Mouse (Mus musculus): ENCODE results near the gene Tbx1. TPM values are rescaled to one million over a fixed set of nuclear protein-coding genes. Genes with fewer than 3 reads are reported as not detected.
A peak's percentile ranks its signal among the peaks of the same experiment; 100 is the strongest.

The Tbx1 gene
- polyA plus RNA-seq, 1 experiment from 2014 or later, result 0.90 TPM

GRCm38 (mm10) chr16:18618297-18618696 lies 27.8 kb upstream of the Tbx1 start:
- H3K4me2 ChIP-seq (ENCODE audit: low read length), result no peak overlapping the region
- no peak overlapping the region for H3K4me3 ChIP-seq (ENCODE audit: low read length)
- H3K9ac ChIP-seq (ENCODE audit: low read depth, low read length), result no peak overlapping the region
- H3K27me3 ChIP-seq (replicated peaks; ENCODE audit: control insufficient read depth, insufficient read depth, low read length), result peaks cover 42% of the 10 kb centered on the region
- WGBS, result 45% methylated on average over 2 of the region's 2 CpGs
- peaks cover 19% of the 10 kb centered on the region for H3K36me3 ChIP-seq (ENCODE audit: control insufficient read depth, insufficient read depth, low read length)
- peaks cover 20% of the 10 kb centered on the region for H3K4me1 ChIP-seq (ENCODE audit: control insufficient read depth, insufficient read depth, low read depth, low read length)
- no peak overlapping the region for H3K27ac ChIP-seq (ENCODE audit: low read depth, low read length)
- no peak; the same call in 1 of the 2 replicates for ATAC-seq
- no peaks in the 10 kb centered on the region for H3K9me3 ChIP-seq (ENCODE audit: control insufficient read depth, low read length)

GRCm38 (mm10) chr16:18617370-18618065 lies 27.0 kb upstream of the Tbx1 start:
- H3K9ac ChIP-seq (ENCODE audit: low read depth, low read length), result peak overlapping the region; percentile 60
- peaks cover 20% of the 10 kb centered on the region for H3K4me1 ChIP-seq (ENCODE audit: control insufficient read depth, insufficient read depth, low read depth, low read length)
- H3K9me3 ChIP-seq (ENCODE audit: control insufficient read depth, low read length), result no peaks in the 10 kb centered on the region
- WGBS, result 2% methylated on average over 27 of the region's 27 CpGs
- peak overlapping the region; percentile 36 for H3K4me3 ChIP-seq (ENCODE audit: low read length)
- no peak overlapping the region for H3K27ac ChIP-seq (ENCODE audit: low read depth, low read length)
- peak overlapping the region; percentile 68 for H3K4me2 ChIP-seq (ENCODE audit: low read length)
- peaks cover 11% of the 10 kb centered on the region for H3K36me3 ChIP-seq (ENCODE audit: control insufficient read depth, insufficient read depth, low read length)
- ATAC-seq, result peak; percentile 61
- H3K27me3 ChIP-seq (replicated peaks; ENCODE audit: control insufficient read depth, insufficient read depth, low read length), result peaks cover 34% of the 10 kb centered on the region

GRCm38 (mm10) chr16:18613301-18613700 lies 22.8 kb upstream of the Tbx1 start:
- no peak overlapping the region for H3K27ac ChIP-seq (ENCODE audit: low read depth, low read length)
- peaks cover under 1% of the 10 kb centered on the region for H3K27me3 ChIP-seq (replicated peaks; ENCODE audit: control insufficient read depth, insufficient read depth, low read length)
- 84% methylated on average over 3 of the region's 3 CpGs for WGBS
- no peaks in the 10 kb centered on the region for H3K36me3 ChIP-seq (ENCODE audit: control insufficient read depth, insufficient read depth, low read length)
- no peaks in the 10 kb centered on the region for H3K9me3 ChIP-seq (ENCODE audit: control insufficient read depth, low read length)
- H3K9ac ChIP-seq (ENCODE audit: low read depth, low read length), result no peak overlapping the region
- peaks cover 8% of the 10 kb centered on the region; the same call in 1 of the 2 replicates for H3K4me1 ChIP-seq (ENCODE audit: control insufficient read depth, insufficient read depth, low read depth, low read length)
- H3K4me2 ChIP-seq (ENCODE audit: low read length), result no peak overlapping the region
- H3K4me3 ChIP-seq (ENCODE audit: low read length), result no peak overlapping the region
- ATAC-seq, result no peak

- peak; percentile 37; the same call in 1 of the 2 replicates for ATAC-seq
- WGBS, result 54% methylated on average over 13 of the region's 13 CpGs
- Histone ChIP-seq H3K4me1 (ENCODE audit: control insufficient read depth, insufficient read depth, low read depth, low read length) (no peaks in the 10 kb centered on the region), H3K27me3 (replicated peaks; ENCODE audit: control insufficient read depth, insufficient read depth, low read length) (no peaks in the 10 kb centered on the region; the same call in 1 of the 2 replicates), H3K9me3 (ENCODE audit: control insufficient read depth, low read length) (no peaks in the 10 kb centered on the region), H3K4me2 (ENCODE audit: low read length) (no peak overlapping the region), H3K9ac (ENCODE audit: low read depth, low read length) (no peak overlapping the region), H3K36me3 (ENCODE audit: control insufficient read depth, insufficient read depth, low read length) (no peaks in the 10 kb centered on the region), H3K27ac (ENCODE audit: low read depth, low read length) (no peak overlapping the region), H3K4me3 (ENCODE audit: low read length) (no peak overlapping the region)
Measured at GRCm38 (mm10) chr16:18611752-18612151, 21.3 kb upstream of the Tbx1 start.

GRCm38 (mm10) chr16:18609099-18609498 lies 18.6 kb upstream of the Tbx1 start:
- no peaks in the 10 kb centered on the region for H3K27me3 ChIP-seq (replicated peaks; ENCODE audit: control insufficient read depth, insufficient read depth, low read length)
- H3K4me3 ChIP-seq (ENCODE audit: low read length), result no peak overlapping the region
- H3K9ac ChIP-seq (ENCODE audit: low read depth, low read length), result no peak overlapping the region
- H3K9me3 ChIP-seq (ENCODE audit: control insufficient read depth, low read length), result no peaks in the 10 kb centered on the region
- ATAC-seq, result no peak
- no peak overlapping the region for H3K4me2 ChIP-seq (ENCODE audit: low read length)
- 65% methylated on average over 2 of the region's 2 CpGs for WGBS
- no peaks in the 10 kb centered on the region for H3K36me3 ChIP-seq (ENCODE audit: control insufficient read depth, insufficient read depth, low read length)
- H3K4me1 ChIP-seq (ENCODE audit: control insufficient read depth, insufficient read depth, low read depth, low read length), result no peaks in the 10 kb centered on the region
- no peak overlapping the region for H3K27ac ChIP-seq (ENCODE audit: low read depth, low read length)

- no peak for ATAC-seq
- Histone ChIP-seq H3K27me3 (replicated peaks; ENCODE audit: control insufficient read depth, insufficient read depth, low read length) (no peaks in the 10 kb centered on the region), H3K4me2 (ENCODE audit: low read length) (no peak overlapping the region), H3K27ac (ENCODE audit: low read depth, low read length) (no peak overlapping the region), H3K4me1 (ENCODE audit: control insufficient read depth, insufficient read depth, low read depth, low read length) (no peaks in the 10 kb centered on the region), H3K9me3 (ENCODE audit: control insufficient read depth, low read length) (no peaks in the 10 kb centered on the region), H3K9ac (ENCODE audit: low read depth, low read length) (no peak overlapping the region), H3K36me3 (ENCODE audit: control insufficient read depth, insufficient read depth, low read length) (no peaks in the 10 kb centered on the region), H3K4me3 (ENCODE audit: low read length) (no peak overlapping the region)
- 6% methylated on average over 11 of the region's 11 CpGs for WGBS
Measured at GRCm38 (mm10) chr16:18608226-18608625, 17.8 kb upstream of the Tbx1 start.

GRCm38 (mm10) chr16:18605705-18606104 lies 15.2 kb upstream of the Tbx1 start:
- Histone ChIP-seq H3K4me2 (ENCODE audit: low read length) (no peak overlapping the region), H3K4me1 (ENCODE audit: control insufficient read depth, insufficient read depth, low read depth, low read length) (no peaks in the 10 kb centered on the region), H3K9me3 (ENCODE audit: control insufficient read depth, low read length) (no peaks in the 10 kb centered on the region), H3K36me3 (ENCODE audit: control insufficient read depth, insufficient read depth, low read length) (no peaks in the 10 kb centered on the region), H3K27ac (ENCODE audit: low read depth, low read length) (no peak overlapping the region), H3K27me3 (replicated peaks; ENCODE audit: control insufficient read depth, insufficient read depth, low read length) (no peaks in the 10 kb centered on the region), H3K9ac (ENCODE audit: low read depth, low read length) (no peak overlapping the region), H3K4me3 (ENCODE audit: low read length) (no peak overlapping the region)
- 82% methylated on average over 5 of the region's 5 CpGs for WGBS
- ATAC-seq, result no peak

GRCm38 (mm10) chr16:18604267-18604701 lies 13.8 kb upstream of the Tbx1 start:
- 58% methylated on average over 8 of the region's 8 CpGs for WGBS
- no peak overlapping the region for H3K4me2 ChIP-seq (ENCODE audit: low read length)
- ATAC-seq, result no peak

GRCm38 (mm10) chr16:18601447-18601846 lies 11.0 kb upstream of the Tbx1 start:
- no peaks in the 10 kb centered on the region for H3K9me3 ChIP-seq (ENCODE audit: control insufficient read depth, low read length)
- 57% methylated on average over 7 of the region's 7 CpGs for WGBS
- no peaks in the 10 kb centered on the region for H3K36me3 ChIP-seq (ENCODE audit: control insufficient read depth, insufficient read depth, low read length)
- ATAC-seq, result no peak
- peaks cover 4% of the 10 kb centered on the region; the same call in 1 of the 2 replicates for H3K27me3 ChIP-seq (replicated peaks; ENCODE audit: control insufficient read depth, insufficient read depth, low read length)
- H3K4me1 ChIP-seq (ENCODE audit: control insufficient read depth, insufficient read depth, low read depth, low read length), result no peaks in the 10 kb centered on the region
- no peak overlapping the region for H3K4me2 ChIP-seq (ENCODE audit: low read length)
- H3K9ac ChIP-seq (ENCODE audit: low read depth, low read length), result no peak overlapping the region
- no peak overlapping the region for H3K27ac ChIP-seq (ENCODE audit: low read depth, low read length)
- no peak overlapping the region for H3K4me3 ChIP-seq (ENCODE audit: low read length)

More at GRCm38 (mm10) chr16:18604267-18604701, 13.8 kb upstream of the Tbx1 start:
- Histone ChIP-seq H3K4me3 (ENCODE audit: low read length) (no peak overlapping the region), H3K36me3 (ENCODE audit: control insufficient read depth, insufficient read depth, low read length) (no peaks in the 10 kb centered on the region), H3K4me1 (ENCODE audit: control insufficient read depth, insufficient read depth, low read depth, low read length) (no peaks in the 10 kb centered on the region), H3K27ac (ENCODE audit: low read depth, low read length) (no peak overlapping the region), H3K27me3 (replicated peaks; ENCODE audit: control insufficient read depth, insufficient read depth, low read length) (no peaks in the 10 kb centered on the region), H3K9ac (ENCODE audit: low read depth, low read length) (no peak overlapping the region), H3K9me3 (ENCODE audit: control insufficient read depth, low read length) (no peaks in the 10 kb centered on the region)
